Mouse (Mus musculus): ENCODE data around the gene Hist1h3e. TPM values are rescaled to one million over a fixed set of nuclear protein-coding genes. Genes with fewer than 3 reads are reported as not detected.
"Not testable (repeated sequence)": the region's sequence is repeated elsewhere in the genome, so short reads cannot be mapped to it uniquely, and the experiment has no call there.

The Hist1h3e gene
- polyA plus RNA-seq, 1 experiment from 2014 or later, result 9.7 TPM

GRCm38 (mm10) chr13:23539821-23540220, 22.3 kb downstream of the Hist1h3e start:
- H3K4me3 ChIP-seq (ENCODE audit: low read depth, low read length); H3K4me1 ChIP-seq (replicated peaks; ENCODE audit: control insufficient read depth, insufficient read depth, low read length); H3K9me3 ChIP-seq (ENCODE audit: control insufficient read depth, low read length); H3K4me2 ChIP-seq (ENCODE audit: low read length); H3K9ac ChIP-seq (ENCODE audit: low read length); DNase-seq (ENCODE audit: low spot score); ATAC-seq (replicated peaks; ENCODE audit: low FRiP score, low TSS enrichment, low read depth); H3K36me3 ChIP-seq (ENCODE audit: control insufficient read depth, insufficient read depth, low read length); H3K27ac ChIP-seq (ENCODE audit: low read depth); H3K27me3 ChIP-seq (replicated peaks; ENCODE audit: control insufficient read depth, insufficient read depth, low read length): not testable (repeated sequence)
- WGBS, result 64% methylated on average over 1 of the region's 1 CpGs

DNA sequence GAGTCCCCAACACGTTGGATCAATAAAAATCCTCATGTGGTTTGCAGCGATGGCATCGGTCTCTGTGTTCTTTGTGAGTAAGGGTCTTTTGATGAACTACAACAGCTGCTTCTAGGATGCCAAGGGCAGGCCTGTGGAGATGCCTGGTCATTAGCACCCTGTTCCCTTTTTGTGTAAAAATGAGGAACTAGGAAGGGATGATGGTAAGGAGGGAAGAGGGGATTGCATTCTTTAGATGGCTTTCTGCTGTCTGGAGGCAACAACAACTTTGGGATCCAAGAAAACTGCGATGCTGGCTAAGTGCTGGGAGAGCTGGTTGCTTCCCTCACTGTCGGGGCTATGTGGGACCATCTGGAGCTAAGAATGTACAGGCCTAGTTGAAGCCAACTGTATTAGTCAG, 23.9 kb downstream of the Hist1h3e start:
- no peak overlapping the region for H3K4me2 ChIP-seq (ENCODE audit: low read length)
- H3K27ac ChIP-seq (ENCODE audit: low read depth), result no peak overlapping the region
- H3K27me3 ChIP-seq (replicated peaks; ENCODE audit: control insufficient read depth, insufficient read depth, low read length), result no peaks in the 10 kb centered on the region
- DNase-seq (ENCODE audit: low spot score) (no peak), ATAC-seq (replicated peaks; ENCODE audit: low FRiP score, low TSS enrichment, low read depth) (no peak)
- H3K36me3 ChIP-seq (ENCODE audit: control insufficient read depth, insufficient read depth, low read length), result no peaks in the 10 kb centered on the region
- H3K4me3 ChIP-seq (ENCODE audit: low read depth, low read length), result no peak overlapping the region
- peaks cover 6% of the 10 kb centered on the region; the same call in 1 of the 2 replicates for H3K4me1 ChIP-seq (replicated peaks; ENCODE audit: control insufficient read depth, insufficient read depth, low read length)
- no peak overlapping the region for H3K9ac ChIP-seq (ENCODE audit: low read length)
- H3K9me3 ChIP-seq (ENCODE audit: control insufficient read depth, low read length), result no peaks in the 10 kb centered on the region
- WGBS, result 74% methylated on average over 5 of the region's 5 CpGs

DNA sequence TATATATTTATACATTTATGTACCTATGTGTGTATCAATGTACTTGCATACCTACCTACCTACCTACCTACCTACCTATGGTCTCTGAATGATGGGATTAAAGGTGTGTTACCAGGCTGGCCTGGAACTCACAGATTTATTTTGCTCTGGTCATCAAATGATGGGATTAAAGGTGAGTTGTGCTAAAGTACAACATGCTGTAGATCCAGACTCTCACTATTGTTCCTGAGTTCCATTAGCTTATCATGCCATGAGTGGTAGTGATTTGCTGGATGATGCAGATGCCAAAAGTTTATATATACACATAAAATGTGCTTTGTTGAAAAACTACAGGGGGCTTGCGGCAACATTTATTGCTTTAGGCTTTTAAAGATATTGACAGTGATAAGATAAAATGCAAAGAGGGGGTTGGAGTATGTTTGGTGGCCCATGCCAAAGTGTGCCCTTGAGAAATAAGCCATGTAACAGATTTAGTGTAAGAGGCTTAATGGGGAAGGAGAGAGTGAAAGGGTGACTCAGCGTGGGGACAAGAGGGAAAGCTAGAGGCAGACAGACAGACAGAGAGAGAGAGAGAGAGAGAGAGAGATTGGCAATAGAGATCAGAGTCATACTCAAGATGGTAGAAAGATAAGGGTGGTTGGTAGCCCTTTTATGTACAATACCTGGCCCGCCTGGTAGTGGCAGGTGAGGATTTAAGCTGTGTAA, 25.0 kb downstream of the Hist1h3e start:
- peaks cover 16% of the 10 kb centered on the region for H3K4me1 ChIP-seq (replicated peaks; ENCODE audit: control insufficient read depth, insufficient read depth, low read length)
- no peak for ATAC-seq (replicated peaks; ENCODE audit: low FRiP score, low TSS enrichment, low read depth)
- H3K9ac ChIP-seq (ENCODE audit: low read length), result peak overlapping the region; percentile 92; the same call in 1 of the 2 replicates
- H3K36me3 ChIP-seq (ENCODE audit: control insufficient read depth, insufficient read depth, low read length), result no peaks in the 10 kb centered on the region
- 74% methylated on average over 3 of the region's 3 CpGs for WGBS
- peak overlapping the region; percentile 70 for H3K4me2 ChIP-seq (ENCODE audit: low read length)
- no peak for DNase-seq (ENCODE audit: low spot score)
- no peaks in the 10 kb centered on the region for H3K9me3 ChIP-seq (ENCODE audit: control insufficient read depth, low read length)
- H3K27me3 ChIP-seq (replicated peaks; ENCODE audit: control insufficient read depth, insufficient read depth, low read length), result no peaks in the 10 kb centered on the region
- H3K27ac ChIP-seq (ENCODE audit: low read depth), result no peak overlapping the region
- H3K4me3 ChIP-seq (ENCODE audit: low read depth, low read length), result peak overlapping the region; percentile 54

DNA sequence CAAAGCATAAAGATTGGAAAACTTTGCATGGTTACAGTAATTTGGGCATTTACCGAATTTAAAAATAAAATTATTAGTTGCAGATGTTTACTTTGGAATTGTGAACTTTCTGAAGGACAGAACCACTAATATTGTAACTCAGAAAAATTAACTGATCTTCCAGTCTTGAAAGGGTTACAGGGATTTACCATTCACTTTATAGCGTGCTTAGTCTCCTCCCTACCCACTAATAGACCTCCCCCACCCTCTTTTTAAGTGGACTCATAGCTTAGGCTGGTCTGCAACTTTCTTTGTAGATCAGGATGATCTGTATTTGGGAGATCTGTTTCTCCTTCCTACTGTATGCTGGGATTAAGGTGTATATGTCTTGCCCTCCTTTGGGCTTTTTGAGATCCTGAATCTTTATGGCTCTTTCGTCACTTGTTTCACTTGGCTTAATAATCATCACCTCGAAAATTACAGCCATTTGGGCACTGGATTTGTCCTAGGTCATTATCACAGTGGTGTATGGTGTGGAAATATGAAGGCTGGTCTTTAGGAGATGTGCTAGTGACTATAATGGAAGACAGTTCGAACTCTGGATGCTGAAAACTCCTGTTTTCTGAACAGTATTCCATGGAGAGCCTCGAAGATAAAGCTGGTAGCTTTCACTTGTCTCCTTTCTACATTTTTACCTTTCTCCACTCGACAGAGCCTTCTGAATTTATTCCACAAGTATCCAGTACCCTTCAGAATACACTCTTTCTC, 25.9 kb downstream of the Hist1h3e start:
- DNase-seq (ENCODE audit: low spot score), result peak; percentile 52

DNA sequence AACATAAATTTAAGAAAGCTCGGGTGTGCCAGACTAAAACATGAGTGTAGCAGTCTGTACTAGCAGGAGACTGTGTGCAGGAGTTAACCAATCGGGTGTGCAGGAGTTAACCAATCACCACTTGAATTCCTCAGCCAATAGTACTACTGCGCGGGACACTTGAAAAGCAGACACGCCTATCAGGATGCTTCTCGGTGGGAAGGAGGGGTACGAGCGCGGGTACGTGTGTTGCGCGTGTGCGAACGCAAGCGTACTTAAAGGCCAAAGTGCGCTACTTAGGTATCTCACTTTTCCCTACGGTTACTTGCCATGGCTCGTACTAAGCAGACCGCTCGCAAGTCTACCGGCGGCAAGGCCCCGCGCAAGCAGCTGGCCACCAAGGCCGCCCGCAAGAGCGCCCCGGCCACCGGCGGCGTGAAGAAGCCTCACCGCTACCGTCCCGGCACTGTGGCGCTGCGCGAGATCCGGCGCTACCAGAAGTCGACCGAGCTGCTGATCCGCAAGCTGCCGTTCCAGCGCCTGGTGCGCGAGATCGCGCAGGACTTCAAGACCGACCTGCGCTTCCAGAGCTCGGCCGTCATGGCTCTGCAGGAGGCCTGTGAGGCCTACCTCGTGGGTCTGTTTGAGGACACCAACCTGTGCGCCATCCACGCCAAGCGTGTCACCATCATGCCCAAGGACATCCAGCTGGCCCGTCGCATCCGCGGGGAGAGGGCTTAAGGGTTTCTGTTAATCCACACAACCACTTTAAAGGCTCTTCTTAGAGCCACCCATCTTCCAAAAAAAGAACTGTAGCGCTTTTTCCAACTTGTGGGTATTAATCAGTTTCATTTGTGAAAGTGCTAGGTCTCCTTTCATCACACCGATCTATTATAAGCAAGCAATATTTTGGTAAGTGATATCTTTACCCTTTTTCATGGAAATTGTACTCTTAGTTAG, 26.8 kb downstream of the Hist1h3e start, which contains the start of gene Hist1h3g:
Gene Hist1h3g (plus strand): TSS at position 286 of the 939 bp plus-strand sequence.
- Histone ChIP-seq H3K4me3 (ENCODE audit: low read depth, low read length) (peak within 1 kb of the TSS; percentile 54), H3K27ac (ENCODE audit: low read depth) (peak within 1 kb of the TSS; percentile 99), H3K4me1 (replicated peaks; ENCODE audit: control insufficient read depth, insufficient read depth, low read length) (peaks cover 16% of the 10 kb centered on the region), H3K9ac (ENCODE audit: low read length) (peak within 1 kb of the TSS; percentile 92), H3K4me2 (ENCODE audit: low read length) (peak within 1 kb of the TSS; percentile 70)
- not testable (repeated sequence) for H3K9me3 ChIP-seq (ENCODE audit: control insufficient read depth, low read length); H3K36me3 ChIP-seq (ENCODE audit: control insufficient read depth, insufficient read depth, low read length); H3K27me3 ChIP-seq (replicated peaks; ENCODE audit: control insufficient read depth, insufficient read depth, low read length)
- DNase-seq (ENCODE audit: low spot score) (peak; percentile 92), ATAC-seq (replicated peaks; ENCODE audit: low FRiP score, low TSS enrichment, low read depth) (peak; percentile 89)
- WGBS, result under 1% methylated on average over 45 of the region's 62 CpGs

More for the DNA sequence above, 25.9 kb downstream of the Hist1h3e start:
- 16% methylated on average over 7 of the region's 7 CpGs for WGBS
- peak overlapping the region; percentile 99 for H3K27ac ChIP-seq (ENCODE audit: low read depth)
- peak overlapping the region; percentile 70 for H3K4me2 ChIP-seq (ENCODE audit: low read length)
- peak overlapping the region; percentile 92 for H3K9ac ChIP-seq (ENCODE audit: low read length)
- peaks cover 16% of the 10 kb centered on the region for H3K4me1 ChIP-seq (replicated peaks; ENCODE audit: control insufficient read depth, insufficient read depth, low read length)
- H3K27me3 ChIP-seq (replicated peaks; ENCODE audit: control insufficient read depth, insufficient read depth, low read length), result no peaks in the 10 kb centered on the region
- H3K9me3 ChIP-seq (ENCODE audit: control insufficient read depth, low read length), result no peaks in the 10 kb centered on the region
- no peaks in the 10 kb centered on the region for H3K36me3 ChIP-seq (ENCODE audit: control insufficient read depth, insufficient read depth, low read length)
- no peak for ATAC-seq (replicated peaks; ENCODE audit: low FRiP score, low TSS enrichment, low read depth)
- H3K4me3 ChIP-seq (ENCODE audit: low read depth, low read length), result peak overlapping the region; percentile 54

- DNase-seq (ENCODE audit: low spot score), result peak; percentile 75
- Histone ChIP-seq H3K4me3 (ENCODE audit: low read depth, low read length) (peak overlapping the region; percentile 54), H3K4me2 (ENCODE audit: low read length) (peak overlapping the region; percentile 70), H3K9me3 (ENCODE audit: control insufficient read depth, low read length) (no peaks in the 10 kb centered on the region), H3K36me3 (ENCODE audit: control insufficient read depth, insufficient read depth, low read length) (no peaks in the 10 kb centered on the region), H3K4me1 (replicated peaks; ENCODE audit: control insufficient read depth, insufficient read depth, low read length) (peaks cover 17% of the 10 kb centered on the region), H3K27ac (ENCODE audit: low read depth) (peak overlapping the region; percentile 99), H3K9ac (ENCODE audit: low read length) (peak overlapping the region; percentile 92), H3K27me3 (replicated peaks; ENCODE audit: control insufficient read depth, insufficient read depth, low read length) (no peaks in the 10 kb centered on the region)
- under 1% methylated on average over 15 of the region's 15 CpGs for WGBS
- no peak for ATAC-seq (replicated peaks; ENCODE audit: low FRiP score, low TSS enrichment, low read depth)
These were observed 27.6 kb downstream of the Hist1h3e start for GRCm38 (mm10) chr13:23534368-23535131.

DNA sequence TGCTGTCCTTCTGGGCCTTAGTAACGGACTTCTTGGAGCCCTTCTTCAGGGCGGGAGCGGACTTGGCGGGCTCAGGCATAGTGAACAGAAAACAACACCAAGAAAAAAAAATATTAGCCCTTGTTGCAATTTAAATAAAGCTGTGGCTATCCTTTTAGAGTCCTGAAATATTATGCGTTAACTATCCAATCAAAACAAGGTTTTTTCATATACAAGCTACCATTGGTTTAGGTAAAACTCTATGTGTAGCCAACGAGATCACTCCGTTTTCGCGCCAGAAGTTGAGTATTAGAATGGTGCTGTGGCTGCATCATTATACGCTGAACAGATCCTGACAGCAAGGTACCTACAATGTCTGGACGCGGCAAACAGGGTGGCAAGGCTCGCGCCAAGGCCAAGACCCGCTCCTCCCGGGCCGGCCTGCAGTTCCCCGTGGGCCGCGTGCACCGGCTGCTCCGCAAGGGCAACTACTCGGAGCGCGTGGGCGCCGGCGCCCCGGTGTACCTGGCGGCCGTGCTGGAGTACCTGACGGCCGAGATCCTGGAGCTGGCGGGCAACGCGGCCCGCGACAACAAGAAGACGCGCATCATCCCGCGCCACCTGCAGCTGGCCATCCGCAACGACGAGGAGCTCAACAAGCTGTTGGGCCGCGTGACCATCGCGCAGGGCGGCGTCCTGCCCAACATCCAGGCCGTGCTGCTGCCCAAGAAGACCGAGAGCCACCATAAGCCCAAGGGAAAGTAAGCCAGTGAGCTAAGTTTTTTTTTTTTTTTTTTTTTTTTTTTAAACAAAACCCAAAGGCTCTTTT, 28.4 kb downstream of the Hist1h3e start, which contains the start of gene Hist1h2af:
Gene Hist1h2af (plus strand): TSS at position 347 of the 808 bp plus-strand sequence.
- peaks cover 24% of the 10 kb centered on the region for H3K4me1 ChIP-seq (replicated peaks; ENCODE audit: control insufficient read depth, insufficient read depth, low read length)
- DNase-seq (ENCODE audit: low spot score), result peak; percentile 85
- not testable (repeated sequence) for H3K27me3 ChIP-seq (replicated peaks; ENCODE audit: control insufficient read depth, insufficient read depth, low read length); H3K9me3 ChIP-seq (ENCODE audit: control insufficient read depth, low read length); H3K36me3 ChIP-seq (ENCODE audit: control insufficient read depth, insufficient read depth, low read length)
- peak within 1 kb of the TSS; percentile 99 for H3K27ac ChIP-seq (ENCODE audit: low read depth)
- H3K4me2 ChIP-seq (ENCODE audit: low read length), result peak within 1 kb of the TSS; percentile 70
- ATAC-seq (replicated peaks; ENCODE audit: low FRiP score, low TSS enrichment, low read depth), result peak; percentile 38
- peak within 1 kb of the TSS; percentile 92 for H3K9ac ChIP-seq (ENCODE audit: low read length)
- H3K4me3 ChIP-seq (ENCODE audit: low read depth, low read length), result peak within 1 kb of the TSS; percentile 54
- under 1% methylated on average over 26 of the region's 53 CpGs for WGBS
